Mouse (Mus musculus) olfactory bulb, adult 2 months (tissue): Measurements from ENCODE around the gene Ncf2.

ENCODE experiments used
- CTCF ChIP-seq: fragments of 200-500 bp; IDR thresholded peaks from 2 replicates; pipeline ENCODE4 v1.5.1; 2012; ENCODE audit warnings: low read depth, mild to moderate bottlenecking, low read length, moderate library complexity; ENCODE audit not compliant: insufficient read depth
- POLR2A ChIP-seq: fragments of 200-500 bp; IDR thresholded peaks from 2 replicates; pipeline ENCODE4 v1.6.1; 2012; ENCODE audit warnings: mild to moderate bottlenecking, low read depth, low read length, moderate library complexity; ENCODE audit not compliant: insufficient read depth

- TF ChIP-seq CTCF, result no peak
- TF ChIP-seq POLR2A, result no peak
Measured at GRCm38 (mm10) chr1:152804907-152805306, 4.9 kb downstream of the Ncf2 start.
